Mouse (Mus musculus) hindbrain, embryonic 11.5 days (tissue): Measurements from ENCODE around the gene Eln. TPM values are rescaled to one million over a fixed set of nuclear protein-coding genes. Genes with fewer than 3 reads are reported as not detected.

ENCODE experiments used
- ATAC-seq: fragments of 200-750 bp; cut with Nextera tagmentation; 2 replicates; pipeline ENCODE4 v1.8.0; 2017; ENCODE audit warnings: mild to moderate bottlenecking, moderate TSS enrichment, moderate library complexity; ENCODE audit not compliant: low FRiP score
- DNase-seq: peaks from one replicate; pipeline ENCODE4 v3.0.0-alpha.2; 2015; ENCODE audit warnings: low spot score
- H3K27ac ChIP-seq: fragments of 300-500 bp; sonication (generic); 2 replicates; pipeline ENCODE4 v1.5.1; 2014; ENCODE audit warnings: mild to moderate bottlenecking, low read depth, low read length
- H3K27me3 ChIP-seq: fragments of 300-500 bp; sonication (generic); 2 replicates; pipeline ENCODE4 v1.6.1; 2014; ENCODE audit warnings: mild to moderate bottlenecking, low read length, moderate library complexity, mixed read lengths; ENCODE audit not compliant: control insufficient read depth, insufficient read depth
- H3K36me3 ChIP-seq: fragments of 300-500 bp; sonication (generic); 2 replicates; pipeline ENCODE4 v1.6.1; 2014; ENCODE audit warnings: mild to moderate bottlenecking, low read length, moderate library complexity, mixed read lengths; ENCODE audit not compliant: control insufficient read depth, insufficient read depth
- H3K4me1 ChIP-seq: fragments of 300-500 bp; sonication (generic); replicated peaks from 2 replicates; pipeline ENCODE4 v1.6.1; 2014; ENCODE audit warnings: low read length, mixed read lengths; ENCODE audit not compliant: control insufficient read depth, insufficient read depth
- H3K4me2 ChIP-seq: fragments of 300-500 bp; sonication (generic); replicated peaks from 2 replicates; pipeline ENCODE4 v1.6.1; 2014; ENCODE audit warnings: mild to moderate bottlenecking, low read depth, low read length
- H3K4me3 ChIP-seq: fragments of 300-500 bp; sonication (generic); 2 replicates; pipeline ENCODE4 v1.5.1; 2014; ENCODE audit warnings: low read depth, low read length
- H3K9ac ChIP-seq: fragments of 300-500 bp; sonication (generic); 2 replicates; pipeline ENCODE4 v1.6.1; 2014; ENCODE audit warnings: low read depth, low read length
- H3K9me3 ChIP-seq: fragments of 300-500 bp; sonication (generic); 2 replicates; pipeline ENCODE4 v1.6.1; 2016; ENCODE audit warnings: low read length; ENCODE audit not compliant: control insufficient read depth
- WGBS: fragments of 180-500 bp; shearing (Covaris S2); extraction: QIAGEN DNeasy Blood & Tissue Kit; methylation state at CpG from one replicate; pipeline ENCODE4 v1.1.7; 2014; 5-methylcytosine and 5-hydroxymethylcytosine counted together
- polyA plus RNA-seq: library from polyadenylated mRNA; unstranded; fragments of >200 nt; fragmentation: Nextera tagmentation; extraction: Ambion mirVana; gene quantifications from 2 replicates; pipeline ENCODE4 v1.2.1, GENCODE M21; 2014

Gene Eln
- polyA plus RNA-seq, 1 experiment from 2014 or later: 1.7 TPM

- Histone ChIP-seq H3K36me3 (no peaks in the 10 kb centered on the region), H3K4me3 (no peak overlapping the region), H3K4me2 (no peak overlapping the region), H3K27me3 (no peaks in the 10 kb centered on the region; the same call in none of the 2 replicates), H3K9ac (no peak overlapping the region), H3K4me1 (peaks cover 7% of the 10 kb centered on the region; the same call in 1 of the 2 replicates), H3K9me3 (no peaks in the 10 kb centered on the region), H3K27ac (no peak overlapping the region)
- 52% methylated on average over 6 of the region's 6 CpGs for WGBS
- peak; percentile 74 for DNase-seq
- no peak for ATAC-seq
Measured at GRCm38 (mm10) chr5:134747947-134748618, 960 bp upstream of the Eln start.

- H3K27ac ChIP-seq: no peak overlapping the region
- peak; percentile 56 for ATAC-seq
Measured at GRCm38 (mm10) chr5:134747512-134747893, 380 bp upstream of the Eln start.

GRCm38 (mm10) chr5:134746201-134746600 is 922 bp downstream of the Eln start:
- Histone ChIP-seq H3K9ac (no peak overlapping the region), H3K4me2 (no peak overlapping the region), H3K4me1 (peaks cover 7% of the 10 kb centered on the region; the same call in 1 of the 2 replicates), H3K27me3 (no peaks in the 10 kb centered on the region; the same call in none of the 2 replicates), H3K9me3 (no peaks in the 10 kb centered on the region), H3K4me3 (no peak overlapping the region), H3K36me3 (no peaks in the 10 kb centered on the region), H3K27ac (no peak overlapping the region)
- DNase-seq (no peak), ATAC-seq (no peak)
- WGBS: 82% methylated on average over 10 of the region's 10 CpGs

More at GRCm38 (mm10) chr5:134747512-134747893, 380 bp upstream of the Eln start:
- Histone ChIP-seq H3K9ac (peak overlapping the region; percentile 43; the same call in 1 of the 2 replicates), H3K4me2 (peak overlapping the region; percentile 58), H3K27me3 (no peaks in the 10 kb centered on the region; the same call in none of the 2 replicates), H3K36me3 (no peaks in the 10 kb centered on the region), H3K9me3 (no peaks in the 10 kb centered on the region), H3K4me3 (peak overlapping the region; percentile 34), H3K4me1 (peaks cover 7% of the 10 kb centered on the region; the same call in 1 of the 2 replicates)
- 13% methylated on average over 5 of the region's 11 CpGs for WGBS
- peak; percentile 31 for DNase-seq

- H3K4me3 ChIP-seq: no peak overlapping the region
- H3K4me2 ChIP-seq: no peak overlapping the region
- H3K4me1 ChIP-seq: peaks cover 8% of the 10 kb centered on the region; the same call in 1 of the 2 replicates
- ATAC-seq: no peak
- no peak overlapping the region for H3K9ac ChIP-seq
- no peak overlapping the region for H3K27ac ChIP-seq
- no peaks in the 10 kb centered on the region; the same call in none of the 2 replicates for H3K27me3 ChIP-seq
- DNase-seq: no peak
- no peaks in the 10 kb centered on the region for H3K36me3 ChIP-seq
- WGBS: 87% methylated on average over 3 of the region's 3 CpGs
- H3K9me3 ChIP-seq: no peaks in the 10 kb centered on the region
Measured at GRCm38 (mm10) chr5:134745801-134746200, 1.3 kb downstream of the Eln start.

GRCm38 (mm10) chr5:134745000-134745399 is 2.1 kb downstream of the Eln start:
- no peak overlapping the region for H3K4me2 ChIP-seq
- H3K27me3 ChIP-seq: no peaks in the 10 kb centered on the region; the same call in none of the 2 replicates
- H3K9me3 ChIP-seq: no peaks in the 10 kb centered on the region
- ATAC-seq (no peak), DNase-seq (no peak)
- 83% methylated on average over 3 of the region's 3 CpGs for WGBS
- no peak overlapping the region for H3K4me3 ChIP-seq
- peaks cover 8% of the 10 kb centered on the region; the same call in 1 of the 2 replicates for H3K4me1 ChIP-seq
- no peak overlapping the region for H3K27ac ChIP-seq
- no peak overlapping the region for H3K9ac ChIP-seq
- no peaks in the 10 kb centered on the region for H3K36me3 ChIP-seq

GRCm38 (mm10) chr5:134743991-134744390 is 3.1 kb downstream of the Eln start:
- no peak overlapping the region for H3K27ac ChIP-seq
- no peak overlapping the region for H3K4me2 ChIP-seq
- no peaks in the 10 kb centered on the region for H3K9me3 ChIP-seq
- H3K36me3 ChIP-seq: no peaks in the 10 kb centered on the region
- 60% methylated on average over 12 of the region's 12 CpGs for WGBS
- H3K9ac ChIP-seq: no peak overlapping the region
- H3K4me3 ChIP-seq: no peak overlapping the region
- H3K4me1 ChIP-seq: peaks cover 8% of the 10 kb centered on the region; the same call in 1 of the 2 replicates
- no peak for DNase-seq
- ATAC-seq: no peak
- H3K27me3 ChIP-seq: no peaks in the 10 kb centered on the region; the same call in none of the 2 replicates

GRCm38 (mm10) chr5:134742221-134742795 is 4.8 kb downstream of the Eln start:
- Histone ChIP-seq H3K36me3 (no peaks in the 10 kb centered on the region), H3K4me3 (no peak overlapping the region), H3K27me3 (no peaks in the 10 kb centered on the region; the same call in 1 of the 2 replicates), H3K9me3 (no peaks in the 10 kb centered on the region), H3K9ac (no peak overlapping the region), H3K4me2 (no peak overlapping the region), H3K4me1 (0 out of 2 replicates have a peak, but pooled peaks cover 4% of the 10 kb centered on the region), H3K27ac (no peak overlapping the region)
- ATAC-seq (no peak), DNase-seq (peak; percentile 21)
- 12% methylated on average over 18 of the region's 19 CpGs for WGBS

GRCm38 (mm10) chr5:134740501-134741341 is 6.4 kb downstream of the Eln start:
- no peaks in the 10 kb centered on the region for H3K36me3 ChIP-seq
- no peaks in the 10 kb centered on the region for H3K9me3 ChIP-seq
- no peaks in the 10 kb centered on the region; the same call in 1 of the 2 replicates for H3K27me3 ChIP-seq
- H3K4me2 ChIP-seq: no peak overlapping the region
- H3K9ac ChIP-seq: no peak overlapping the region
- DNase-seq (peak; percentile 49), ATAC-seq (no peak)
- 0 out of 2 replicates have a peak, but pooled peaks cover 2% of the 10 kb centered on the region for H3K4me1 ChIP-seq
- no peak overlapping the region for H3K27ac ChIP-seq
- no peak overlapping the region for H3K4me3 ChIP-seq
- 42% methylated on average over 11 of the region's 11 CpGs for WGBS
